Mouse (Mus musculus): Measurements from ENCODE around the gene Prss36. TPM values are rescaled to one million over a fixed set of nuclear protein-coding genes. Genes with fewer than 3 reads are reported as not detected.

Prss36 gene
- total and polyA plus RNA-seq, 3 experiments, result 6.1 to 8.3 (median 7.7) TPM

DNA sequence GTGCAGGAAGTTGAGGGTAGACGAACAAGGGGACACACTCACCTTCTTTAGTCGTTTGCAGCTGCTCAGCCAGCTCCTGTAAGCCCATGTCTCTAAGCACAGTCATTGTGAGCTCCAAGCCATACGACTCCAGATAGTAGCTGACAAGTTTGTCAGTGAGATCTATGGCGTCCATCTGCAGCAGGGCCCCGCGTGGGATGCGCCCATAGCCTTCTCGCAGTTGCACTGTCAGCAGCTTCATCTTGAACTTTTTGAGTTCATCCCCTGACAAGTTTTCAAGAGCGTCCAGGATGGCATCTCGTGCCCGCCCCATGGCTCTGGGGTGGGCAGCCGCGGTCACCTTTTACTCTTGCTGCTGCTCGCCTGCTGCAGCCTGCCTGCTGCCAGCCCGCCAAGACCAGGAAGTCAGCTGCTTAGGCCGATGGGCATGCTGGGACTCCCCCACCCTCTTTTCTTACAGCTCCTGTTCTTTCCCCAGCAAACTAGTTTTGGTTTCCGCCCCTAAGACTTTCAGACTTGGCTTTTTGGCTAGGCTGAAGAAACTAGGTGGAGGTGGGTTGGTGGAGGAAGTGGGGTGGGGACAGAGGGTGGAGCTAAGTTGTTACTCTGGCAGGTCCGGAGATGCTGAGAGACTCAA is 46.9 kb upstream of the Prss36 start, which contains the start of gene Pycard (continued):
- TF ChIP-seq NELFE (IDR thresholded peaks at IDR 0.05; ENCODE audit: low read depth, low read length), result no peak
- peak; percentile 64 for TF ChIP-seq HCFC1 (IDR thresholded peaks at IDR 0.05; ENCODE audit: low read depth, low read length)
- no peak for TF ChIP-seq ZC3H11A (IDR thresholded peaks at IDR 0.05; ENCODE audit: low read depth, low read length)
- TF ChIP-seq TCF12 (IDR thresholded peaks at IDR 0.05; ENCODE audit: low read depth, low read length), result peak; percentile 69; the same call in 1 of the 2 replicates
- TF ChIP-seq POLR2AphosphoS2 (IDR thresholded peaks at IDR 0.05; ENCODE audit: low read depth, low read length), result peak; percentile 3; the same call in 1 of the 2 replicates
- 0 out of 2 replicates have a peak, but pooled peaks have one; percentile 32 for TF ChIP-seq ETS1 (conservative IDR thresholded peaks at IDR 0.05; ENCODE audit: low read depth, low read length)
- peak; percentile 61 for TF ChIP-seq IRF4 (IDR thresholded peaks at IDR 0.05; ENCODE audit: low read depth, low read length)
- no peak; the same call in 1 of the 2 replicates for TF ChIP-seq ZMIZ1 (IDR thresholded peaks at IDR 0.05; ENCODE audit: low read depth, low read length)
- TF ChIP-seq CHD2 (IDR thresholded peaks at IDR 0.05; ENCODE audit: low read length), result peak; percentile 40; the same call in 1 of the 2 replicates
- peak; percentile 74; the same call in 1 of the 2 replicates for TF ChIP-seq SIN3A (IDR thresholded peaks at IDR 0.05; ENCODE audit: low read length)
- TF ChIP-seq TBP (conservative IDR thresholded peaks at IDR 0.05; ENCODE audit: low read depth, low read length), result no peak
- TF ChIP-seq JUN (IDR thresholded peaks at IDR 0.05; ENCODE audit: insufficient read depth, low read depth, low read length), result no peak
- TF ChIP-seq MEF2A (IDR thresholded peaks at IDR 0.05; ENCODE audit: borderline replicate concordance, low read depth, low read length), result no peak; the same call in 1 of the 2 replicates
- TF ChIP-seq MYC (IDR thresholded peaks at IDR 0.05; ENCODE audit: low read depth, low read length), result no peak

DNA sequence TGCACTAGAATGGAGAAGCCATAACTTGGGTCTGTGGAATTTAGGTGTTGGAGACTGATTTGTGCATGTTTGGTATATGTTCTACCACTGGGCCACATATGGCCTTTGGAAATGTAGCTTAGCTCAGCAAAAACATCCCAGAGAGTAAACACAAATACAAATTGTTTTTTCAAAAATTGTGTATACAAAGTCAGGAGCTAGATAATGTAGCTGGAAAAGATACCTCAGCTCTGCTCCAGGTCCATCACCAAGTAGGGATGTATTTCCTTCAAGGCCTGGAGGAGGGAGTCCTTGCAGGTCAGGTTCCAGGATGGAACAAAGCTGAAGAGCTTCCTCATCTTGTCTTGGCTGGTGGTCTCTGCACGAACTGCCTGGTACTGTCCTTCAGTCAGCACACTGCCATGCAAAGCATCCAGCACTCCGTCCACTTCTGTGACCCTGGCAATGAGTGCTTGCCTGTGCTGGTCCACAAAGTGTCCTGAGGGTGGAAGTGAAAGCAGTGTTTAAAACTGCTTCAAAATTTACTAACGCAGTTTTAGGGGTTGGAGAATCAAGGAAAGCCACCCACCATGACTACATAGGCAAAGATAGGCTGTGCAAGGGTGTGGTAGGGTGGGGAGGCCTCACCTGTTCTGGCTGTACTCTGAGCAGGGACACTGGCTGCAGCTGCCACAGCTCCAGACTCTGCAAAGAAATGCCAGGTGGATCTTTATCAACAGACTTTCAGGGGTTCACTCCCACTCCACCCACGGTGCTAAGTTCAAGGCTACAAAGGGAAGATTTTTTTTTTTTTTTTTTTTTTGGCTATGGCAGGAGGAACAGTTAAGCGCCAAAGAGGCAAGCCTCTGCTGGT is 46.2 kb upstream of the Prss36 start:
- no peaks in the 10 kb centered on the region for H3K27me3 ChIP-seq (replicated peaks)
- peaks cover 2 to 21% of the 10 kb centered on the region in 2 experiments; a peak in 3 of 4 replicates for H3K4me1 ChIP-seq (ENCODE audit: control insufficient read depth in 1 of 2, insufficient read depth in 2 of 2)
- H3K36me3 ChIP-seq (replicated peaks in 1 of 2; ENCODE audit: control insufficient read depth in 1 of 2, insufficient read depth in 1 of 2, low read length in 1 of 2), result peaks cover 7 to 79% of the 10 kb centered on the region in 2 experiments
- H3K4me2 ChIP-seq (ENCODE audit: insufficient read depth, low read depth, poor library complexity, severe bottlenecking), result peak overlapping the region; percentile 48
- peak overlapping the region; percentile 46; the same call in 1 of the 2 replicates for H3K9ac ChIP-seq (ENCODE audit: insufficient read depth, low read depth)
- in situ Hi-C loops (cut with MboI; ENCODE audit: low pct_ligation_motif_present, low pct_unique_long_range_greater_than_20kb, low sequenced_read_pairs), result loop anchor here (10.0 kb wide), 1 partner anchor 212 kb away; the partner anchor contains the start of gene Cox6a2
- 0 out of 2 replicates have a peak overlapping the region, but pooled peaks have one; percentile 23 for H3K27ac ChIP-seq (ENCODE audit: insufficient read depth, low read depth)
- no peak for DNase-seq (ENCODE audit: extremely low read depth)
- H3K79me2 ChIP-seq (replicated peaks; ENCODE audit: control insufficient read depth, extremely low read depth, insufficient read depth, poor library complexity, severe bottlenecking), result no peaks in the 10 kb centered on the region
- H3K4me3 ChIP-seq (replicated peaks in 1 of 3; ENCODE audit: low read depth in 2 of 3, low read length in 2 of 3, poor library complexity in 1 of 3), result peak overlapping the region; percentile 26 to 54 (median 35)
- dilution Hi-C loops (cut with MboI; ENCODE audit: extremely low pct_ligation_motif_present, extremely low pct_unique_long_range_greater_than_20kb, low sequenced_read_pairs), result no loop called here
- no peak for TF ChIP-seq ZMIZ1 (IDR thresholded peaks at IDR 0.05; ENCODE audit: low read depth, low read length)
- no peak for TF ChIP-seq USF1 (IDR thresholded peaks at IDR 0.05; ENCODE audit: low read depth, low read length)
- TF ChIP-seq PAX5 (IDR thresholded peaks at IDR 0.05; ENCODE audit: low read length), result no peak
- TF ChIP-seq NELFE (IDR thresholded peaks at IDR 0.05; ENCODE audit: low read depth, low read length), result no peak; the same call in 1 of the 2 replicates
- TF ChIP-seq POLR2A (IDR thresholded peaks at IDR 0.05; ENCODE audit: low read depth, low read length), result peak; percentile 30
- TF ChIP-seq SMC3 (IDR thresholded peaks at IDR 0.05; ENCODE audit: low read depth, low read length), result no peak
- no peak for TF ChIP-seq MAZ (IDR thresholded peaks at IDR 0.05; ENCODE audit: low read depth, low read length)
- TF ChIP-seq ZKSCAN1 (IDR thresholded peaks at IDR 0.05; ENCODE audit: borderline replicate concordance, low read depth, low read length), result no peak
- TF ChIP-seq MAX (IDR thresholded peaks at IDR 0.05; ENCODE audit: low read length), result no peak
- TF ChIP-seq ETS1 (conservative IDR thresholded peaks at IDR 0.05; ENCODE audit: low read depth, low read length), result no peak
- no peak for TF ChIP-seq E2F4 (IDR thresholded peaks at IDR 0.05; ENCODE audit: insufficient replicate concordance, low read depth, low read length)
- TF ChIP-seq ELF1 (IDR thresholded peaks at IDR 0.05; ENCODE audit: low read depth, low read length), result no peak
- TF ChIP-seq MAFK (IDR thresholded peaks at IDR 0.05; ENCODE audit: insufficient replicate concordance, low read length), result peak; percentile 82
- TF ChIP-seq RAD21 (IDR thresholded peaks at IDR 0.05; ENCODE audit: low read depth, low read length), result no peak
- TF ChIP-seq ZNF384 (IDR thresholded peaks at IDR 0.05; ENCODE audit: low read depth, low read length), result 0 out of 2 replicates have a peak, but pooled peaks have one; percentile 15
- TF ChIP-seq UBTF (IDR thresholded peaks at IDR 0.05; ENCODE audit: low read depth, low read length), result no peak
- TF ChIP-seq POLR2AphosphoS2 (IDR thresholded peaks at IDR 0.05; ENCODE audit: low read depth, low read length), result peak; percentile 21; the same call in 1 of the 2 replicates
- TF ChIP-seq ZC3H11A (IDR thresholded peaks at IDR 0.05; ENCODE audit: low read depth, low read length), result no peak
- no peak for TF ChIP-seq MEF2A (IDR thresholded peaks at IDR 0.05; ENCODE audit: borderline replicate concordance, low read depth, low read length)
- H3K9me3 ChIP-seq (replicated peaks; ENCODE audit: low read length), result no peaks in the 10 kb centered on the region
